Mouse (Mus musculus) cerebellum, adult 2 months (tissue): ENCODE measurements around the gene Slc35b2.

ENCODE experiments used
- CTCF ChIP-seq: fragments of 200-500 bp; IDR thresholded peaks from 2 replicates; pipeline ENCODE4 v1.5.1; 2011; ENCODE audit warnings: low read depth, mild to moderate bottlenecking, control low read depth, low read length, moderate library complexity, borderline replicate concordance; ENCODE audit not compliant: insufficient read depth
- POLR2A ChIP-seq: fragments of 200-500 bp; IDR thresholded peaks from 2 replicates; pipeline ENCODE4 v1.6.1; 2011; ENCODE audit warnings: low read length, control low read depth, borderline replicate concordance; ENCODE audit not compliant: insufficient read depth

DNA sequence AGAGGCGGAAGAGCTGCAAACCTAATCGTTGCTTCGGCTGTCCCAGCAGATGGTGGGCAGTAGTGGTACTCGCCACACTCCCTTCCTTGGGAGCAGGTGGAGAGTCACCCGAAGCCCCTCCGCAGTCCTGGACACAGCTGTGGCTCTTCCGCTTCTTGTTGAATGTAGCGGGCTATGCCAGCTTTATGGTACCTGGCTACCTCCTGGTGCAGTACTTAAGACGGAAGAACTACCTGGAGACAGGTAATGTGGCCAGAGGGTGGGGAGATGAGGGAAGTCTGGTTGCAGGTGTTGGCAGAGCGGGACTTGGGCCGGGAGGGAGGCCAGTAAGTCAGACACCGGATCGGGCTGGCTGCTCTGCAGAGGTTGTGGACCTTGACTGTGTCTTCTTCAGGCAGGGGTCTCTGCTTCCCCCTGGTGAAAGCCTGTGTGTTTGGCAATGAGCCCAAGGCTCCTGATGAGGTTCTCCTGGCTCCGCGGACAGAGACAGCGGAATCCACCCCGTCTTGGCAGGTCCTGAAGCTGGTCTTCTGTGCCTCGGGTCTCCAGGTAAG lies 934 bp downstream of the Slc35b2 start:
- no peak for TF ChIP-seq CTCF
- TF ChIP-seq POLR2A = no peak
